16 mouse cellular contexts compared by ENCODE assay signal in genomic region chr3:154332941-154333340, GRCm38 (mm10). TPM values are rescaled to one million over a fixed set of nuclear protein-coding genes. Genes with fewer than 3 reads are reported as not detected.
A peak's percentile ranks its signal among the peaks of the same experiment; 100 is the strongest.
DNase-seq lines count a peak whose midpoint lies in the region; ATAC-seq and TF ChIP-seq lines count a peak whose summit lies in the region.
"Had no signal": no experiment of that assay in that cellular context is flagged by ENCODE, and none has a peak within 500 bp of the region (broad histone marks: within the 10 kb centered on the region; RNA-seq: fewer than 3 reads in every experiment).

No protein-coding gene starts in this region.

- peak overlapping the region; percentile 42; the same call in 1 of the 2 replicates for H3K4me3 ChIP-seq in heart, postnatal 0 days (ENCODE audit: low read depth, low read length)
- H3K4me3 ChIP-seq in heart, embryonic 11.5 days (ENCODE audit: low read depth, low read length): no peak overlapping the region
- H3K4me3 ChIP-seq in midbrain, embryonic 14.5 days (replicated peaks; ENCODE audit: low read depth, low read length): no peak overlapping the region
- no peak overlapping the region for H3K4me3 ChIP-seq in midbrain, embryonic 15.5 days
- peak overlapping the region; percentile 62 for H3K4me3 ChIP-seq in embryonic facial prominence, embryonic 13.5 days

- DNase-seq in heart, postnatal 0 days (ENCODE audit: low spot score): no peak
- DNase-seq in midbrain, embryonic 14.5 days: peak; percentile 37
- no peak for DNase-seq in layer of hippocampus, adult 11-12 months (ENCODE audit: low spot score)
- DNase-seq in c-Kit-positive CD71-positive TER-119-positive erythroid progenitor cells, embryonic 14.5 days (ENCODE audit: low spot score): no peak
- DNase-seq: cerebellum, adult 11-12 months; liver, postnatal 0 days; thymus, adult 18-20 months had no signal

- H3K9ac ChIP-seq in heart, postnatal 0 days (replicated peaks; ENCODE audit: low read depth, low read length): no peak overlapping the region
- no peak overlapping the region for H3K9ac ChIP-seq in heart, embryonic 11.5 days (ENCODE audit: low read depth, low read length)
- H3K9ac ChIP-seq in midbrain, embryonic 14.5 days (replicated peaks; ENCODE audit: low read length): no peak overlapping the region
- no peak overlapping the region for H3K9ac ChIP-seq in midbrain, embryonic 15.5 days
- peak overlapping the region; percentile 82 for H3K9ac ChIP-seq in embryonic facial prominence, embryonic 13.5 days
- H3K9ac ChIP-seq: limb, embryonic 13.5 days; liver, postnatal 0 days had no signal

- no peaks in the 10 kb centered on the region for H3K9me3 ChIP-seq in heart, postnatal 0 days (replicated peaks; ENCODE audit: control insufficient read depth, low read length)
- no peaks in the 10 kb centered on the region for H3K9me3 ChIP-seq in heart, embryonic 11.5 days (replicated peaks; ENCODE audit: control insufficient read depth, low read length)
- H3K9me3 ChIP-seq in midbrain, embryonic 14.5 days (ENCODE audit: control insufficient read depth, low read length): no peaks in the 10 kb centered on the region
- H3K9me3 ChIP-seq in midbrain, embryonic 15.5 days: no peaks in the 10 kb centered on the region
- H3K9me3 ChIP-seq in embryonic facial prominence, embryonic 13.5 days: no peaks in the 10 kb centered on the region
- H3K9me3 ChIP-seq: limb, embryonic 13.5 days had no signal

- H3K27me3 ChIP-seq in heart, postnatal 0 days (ENCODE audit: control insufficient read depth, insufficient read depth, low read length): peaks cover 87% of the 10 kb centered on the region
- H3K27me3 ChIP-seq in heart, embryonic 11.5 days (ENCODE audit: control insufficient read depth, insufficient read depth, low read length): peaks cover 85% of the 10 kb centered on the region
- H3K27me3 ChIP-seq in midbrain, embryonic 14.5 days (ENCODE audit: control insufficient read depth, insufficient read depth, low read length): peaks cover 81% of the 10 kb centered on the region
- H3K27me3 ChIP-seq in midbrain, embryonic 15.5 days (replicated peaks): peaks cover 58% of the 10 kb centered on the region
- peaks cover 82% of the 10 kb centered on the region for H3K27me3 ChIP-seq in embryonic facial prominence, embryonic 13.5 days

- H3K27ac ChIP-seq in heart, postnatal 0 days (ENCODE audit: low read depth): no peak overlapping the region
- no peak overlapping the region for H3K27ac ChIP-seq in heart, embryonic 11.5 days (ENCODE audit: low read depth, low read length)
- H3K27ac ChIP-seq in midbrain, embryonic 14.5 days (replicated peaks; ENCODE audit: low read depth, low read length): no peak overlapping the region
- no peak overlapping the region for H3K27ac ChIP-seq in midbrain, embryonic 15.5 days
- peak overlapping the region; percentile 97 for H3K27ac ChIP-seq in embryonic facial prominence, embryonic 13.5 days
- H3K27ac ChIP-seq: limb, embryonic 13.5 days; macrophage had no signal

- no peaks in the 10 kb centered on the region for H3K36me3 ChIP-seq in heart, postnatal 0 days (replicated peaks; ENCODE audit: control insufficient read depth, insufficient read depth, low read length)
- H3K36me3 ChIP-seq in heart, embryonic 11.5 days (ENCODE audit: control insufficient read depth, insufficient read depth, low read length): no peaks in the 10 kb centered on the region
- no peaks in the 10 kb centered on the region for H3K36me3 ChIP-seq in midbrain, embryonic 14.5 days (ENCODE audit: control insufficient read depth, insufficient read depth, low read length)
- no peaks in the 10 kb centered on the region for H3K36me3 ChIP-seq in midbrain, embryonic 15.5 days (replicated peaks)
- H3K36me3 ChIP-seq in embryonic facial prominence, embryonic 13.5 days: no peaks in the 10 kb centered on the region
- H3K36me3 ChIP-seq: limb, embryonic 13.5 days had no signal

- WGBS in heart, postnatal 0 days: 8% methylated on average over 15 of the region's 15 CpGs
- WGBS in heart, embryonic 11.5 days (ENCODE audit: insufficient replicate concordance): 2% methylated on average over 15 of the region's 15 CpGs
- WGBS in midbrain, embryonic 14.5 days: 2% methylated on average over 15 of the region's 15 CpGs
- 1% methylated on average over 15 of the region's 15 CpGs for WGBS in midbrain, embryonic 15.5 days
- 2% methylated on average over 15 of the region's 15 CpGs for WGBS in embryonic facial prominence, embryonic 13.5 days

- no peak for TF ChIP-seq CTCF in heart, postnatal 0 days (IDR thresholded peaks at IDR 0.05; ENCODE audit: low read depth)

- peaks cover 18% of the 10 kb centered on the region; the same call in 1 of the 2 replicates for H3K4me1 ChIP-seq in heart, postnatal 0 days (ENCODE audit: control insufficient read depth, insufficient read depth)
- peaks cover 19% of the 10 kb centered on the region for H3K4me1 ChIP-seq in heart, embryonic 11.5 days (ENCODE audit: control insufficient read depth, insufficient read depth, low read length)
- peaks cover 9% of the 10 kb centered on the region; the same call in 1 of the 2 replicates for H3K4me1 ChIP-seq in midbrain, embryonic 14.5 days (ENCODE audit: control insufficient read depth, insufficient read depth, low read length)
- H3K4me1 ChIP-seq in midbrain, embryonic 15.5 days: peaks cover 11% of the 10 kb centered on the region
- peaks cover 29% of the 10 kb centered on the region for H3K4me1 ChIP-seq in embryonic facial prominence, embryonic 13.5 days

- TF ChIP-seq EP300 in heart, postnatal 0 days (IDR thresholded peaks at IDR 0.05; ENCODE audit: low read depth): no peak

- no peak for ATAC-seq in heart, postnatal 0 days (ENCODE audit: insufficient read depth, low read depth)
- no peak for ATAC-seq in heart, embryonic 11.5 days (replicated peaks; ENCODE audit: insufficient number of reproducible peaks, low FRiP score, low TSS enrichment)
- ATAC-seq in midbrain, embryonic 14.5 days (ENCODE audit: low FRiP score, low TSS enrichment): no peak
- ATAC-seq in midbrain, embryonic 15.5 days (replicated peaks): no peak
- no peak for ATAC-seq in embryonic facial prominence, embryonic 13.5 days (ENCODE audit: insufficient number of reproducible peaks, insufficient read depth, low FRiP score, low TSS enrichment, low read depth)
- ATAC-seq: activated CD4-positive, CD25-positive, alpha-beta regulatory T cell, adult 4 months; liver, postnatal 0 days had no signal

- H3K4me2 ChIP-seq in heart, postnatal 0 days (ENCODE audit: low read depth, low read length): no peak overlapping the region
- H3K4me2 ChIP-seq in heart, embryonic 11.5 days: no peak overlapping the region
- no peak overlapping the region for H3K4me2 ChIP-seq in midbrain, embryonic 14.5 days (ENCODE audit: low read length)
- H3K4me2 ChIP-seq in midbrain, embryonic 15.5 days: no peak overlapping the region
- peak overlapping the region; percentile 71 for H3K4me2 ChIP-seq in embryonic facial prominence, embryonic 13.5 days

RNA-seq across cellular contexts. Expression of gene Lhx8, which starts 2.5 kb away (rescaled TPM):
- not detected in 2 replicates for total RNA-seq in heart, postnatal 0 days (2014; rRNA removed; ENCODE audit: low replicate concordance)
- 0.15 TPM in 1 of 2 replicates, not detected in the other for polyA plus RNA-seq in heart, postnatal 0 days (2015; fragmentation: Nextera tagmentation; extraction: Ambion mirVana)
- polyA plus RNA-seq in heart, embryonic 11.5 days (2014; fragmentation: Nextera tagmentation; extraction: Ambion mirVana): 0.27 and 0.59 TPM in 2 replicates
- 0.26 TPM in 1 of 2 replicates, not detected in the other for polyA plus RNA-seq in midbrain, embryonic 14.5 days (2014; fragmentation: Nextera tagmentation; extraction: Ambion mirVana)
- 1.9 and 4.4 TPM in 2 replicates for polyA plus RNA-seq in midbrain, embryonic 15.5 days (2015; fragmentation: Nextera tagmentation; extraction: Ambion mirVana)
- polyA plus RNA-seq in embryonic facial prominence, embryonic 13.5 days (2015; fragmentation: Nextera tagmentation; extraction: Ambion mirVana): 58.2 and 61.9 TPM in 2 replicates
- total RNA-seq: heart, adult 18-20 months; hematopoietic stem cell, adult 5-6 weeks had no signal
- polyA plus RNA-seq: activated CD4-positive, CD25-positive, alpha-beta regulatory T cell, adult 4 months; large intestine, adult 2 months; liver, postnatal 0 days; macrophage had no signal

Comparison
In these comparisons a context has a peak if more than half of its experiments do, and no peak if none do; other contexts are left out.
1. H3K4me3 ChIP-seq: peak in heart, postnatal 0 days (single experiment) and embryonic facial prominence, embryonic 13.5 days (single experiment); none in heart, embryonic 11.5 days (single experiment), midbrain, embryonic 14.5 days (single experiment) and midbrain, embryonic 15.5 days (single experiment).
2. RNA of gene Lhx8, which starts 2.5 kb away (polyA plus RNA-seq): 58.2 to 61.9 TPM in embryonic facial prominence, embryonic 13.5 days; 1.9 to 4.4 TPM in midbrain, embryonic 15.5 days, 0.27 to 0.59 TPM in heart, embryonic 11.5 days, 0.26 TPM in midbrain, embryonic 14.5 days and 0.15 TPM in heart, postnatal 0 days; every median in the first group is over 10 times any median in the second.